Mouse (Mus musculus) telencephalon, adult 2 months (tissue): ENCODE data around the gene Olfr543.
"Not testable (repeated sequence)": the region's sequence is repeated elsewhere in the genome, so short reads cannot be mapped to it uniquely, and the experiment has no call there.

Source experiments
- DNase-seq: peaks from one replicate; pipeline ENCODE4 v3.0.0-alpha.2; 2011; ENCODE audit warnings: low read depth, low spot score

The Olfr543 gene

GRCm38 (mm10) chr7:102481579-102481978 is at the start of gene Olfr543:
Gene Olfr543 (minus strand): TSS chr7:102481679.
- DNase-seq, result no peak

DNA sequence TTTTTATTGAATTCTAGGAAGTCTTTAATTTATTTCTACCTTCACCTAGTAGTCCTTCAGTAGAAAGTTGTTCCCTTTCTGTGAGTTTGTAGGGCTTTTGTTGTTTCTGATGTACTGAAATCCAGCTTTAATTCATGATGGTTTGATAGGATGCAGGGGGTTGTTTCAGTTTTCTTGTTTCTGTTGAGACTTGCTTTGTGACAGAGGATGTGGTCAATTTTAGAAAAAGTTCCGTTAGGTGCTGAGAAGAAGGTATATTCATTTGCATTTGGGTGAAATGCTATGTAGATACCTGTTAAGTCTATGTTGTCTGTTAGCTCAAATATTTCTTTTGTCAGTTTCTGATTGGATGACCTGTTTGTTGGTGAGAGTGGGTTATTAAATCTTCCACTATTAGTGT is 47.6 kb upstream of the Olfr543 start:
- no peak for DNase-seq

DNA sequence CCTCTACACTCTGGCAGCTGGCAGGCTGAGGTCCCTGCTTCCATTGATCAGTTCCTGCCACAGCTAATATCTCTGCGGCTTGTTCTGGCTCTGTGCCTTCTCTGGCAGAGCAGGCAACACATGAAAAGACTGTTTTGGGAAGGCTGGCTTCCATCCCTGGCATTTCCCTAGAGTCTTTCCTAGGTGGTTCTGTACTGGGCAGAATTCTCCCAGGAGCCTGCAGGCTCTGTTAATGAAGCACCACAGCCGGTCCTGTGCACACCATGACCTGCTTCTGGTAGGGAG is 35.5 kb upstream of the Olfr543 start:
- no peak for DNase-seq

DNA sequence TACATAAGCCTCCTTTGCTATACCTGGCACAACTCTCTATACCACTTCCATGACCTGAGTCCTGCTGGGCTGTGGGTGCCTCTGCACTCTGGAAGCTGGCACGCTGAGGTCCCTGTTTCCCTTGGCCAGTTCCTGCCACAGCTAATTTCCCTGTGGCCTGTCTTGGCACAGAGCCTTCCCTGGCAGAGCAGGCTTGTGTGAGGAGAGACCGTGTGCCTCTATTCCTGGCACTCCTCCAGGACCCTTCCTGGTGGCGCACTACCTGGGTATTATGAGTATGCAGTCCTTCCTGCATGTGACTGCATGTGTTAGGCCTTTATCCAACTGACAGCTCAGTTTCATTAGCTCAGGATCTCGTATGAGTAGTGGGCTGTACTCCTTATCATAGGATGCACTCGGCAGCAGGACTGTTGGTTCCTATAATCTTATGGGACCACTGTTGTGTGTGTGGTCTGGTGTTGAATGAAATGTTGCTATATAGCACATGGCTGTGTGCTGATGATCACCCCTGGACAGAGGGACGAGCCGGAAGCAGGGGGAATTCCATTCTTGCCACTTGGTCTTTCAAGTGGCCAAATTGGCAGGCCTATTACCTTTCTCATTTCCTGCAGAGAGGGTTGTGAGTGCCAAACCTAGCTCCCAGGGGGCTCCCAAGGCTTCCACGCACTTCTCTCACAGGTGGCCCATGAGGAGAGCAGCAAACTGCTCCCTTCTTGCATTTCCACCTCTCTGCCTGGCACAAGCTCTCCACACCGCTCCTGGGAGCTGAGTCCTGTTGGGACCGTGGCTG is 35.0 kb upstream of the Olfr543 start:
- DNase-seq, result no peak

DNA sequence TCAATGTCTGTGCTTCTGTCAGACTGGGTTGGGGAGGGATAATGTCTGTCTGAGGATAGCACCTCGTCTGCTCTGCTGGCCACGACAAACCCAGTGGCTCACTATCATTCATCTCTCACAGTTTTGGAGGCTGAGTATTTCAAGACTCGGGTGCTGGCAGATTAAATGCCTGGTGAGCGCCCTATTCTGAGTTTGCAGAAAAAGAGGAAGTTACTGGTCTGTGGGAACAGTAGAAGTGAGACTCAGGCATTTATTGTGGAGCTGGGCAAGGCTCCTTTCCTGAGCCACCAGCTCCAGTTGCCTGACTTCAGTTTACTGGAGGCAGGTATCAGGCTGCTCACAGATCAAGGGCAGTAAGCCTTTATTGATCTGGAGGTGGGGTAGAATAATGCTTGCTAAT is 32.7 kb upstream of the Olfr543 start:
- DNase-seq, result no peak

- peak; percentile 24 for DNase-seq
Measured at GRCm38 (mm10) chr7:102512814-102513435, 31.4 kb upstream of the Olfr543 start.

DNA sequence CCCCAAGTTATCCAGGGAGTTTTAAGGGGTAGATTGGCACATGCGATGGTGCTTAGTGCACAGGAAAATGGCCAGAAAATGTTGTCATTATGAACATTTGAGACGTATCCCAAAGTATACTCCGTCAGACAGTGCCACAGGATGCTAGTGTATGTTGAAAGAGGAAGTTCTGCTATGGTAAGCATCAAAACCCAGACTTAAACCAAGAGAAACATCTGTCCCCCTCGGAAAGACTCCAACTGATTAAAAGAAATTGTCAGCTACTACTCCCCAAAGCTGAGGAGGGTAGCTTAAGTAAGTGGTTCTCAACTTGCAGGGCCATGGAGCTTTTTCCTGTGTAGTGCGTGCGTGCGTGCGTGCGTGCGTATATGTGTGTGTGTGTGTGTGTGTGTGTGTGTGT is 30.4 kb upstream of the Olfr543 start:
- no peak for DNase-seq

GRCm38 (mm10) chr7:102509726-102510125 is 28.2 kb upstream of the Olfr543 start:
- DNase-seq, result no peak

DNA sequence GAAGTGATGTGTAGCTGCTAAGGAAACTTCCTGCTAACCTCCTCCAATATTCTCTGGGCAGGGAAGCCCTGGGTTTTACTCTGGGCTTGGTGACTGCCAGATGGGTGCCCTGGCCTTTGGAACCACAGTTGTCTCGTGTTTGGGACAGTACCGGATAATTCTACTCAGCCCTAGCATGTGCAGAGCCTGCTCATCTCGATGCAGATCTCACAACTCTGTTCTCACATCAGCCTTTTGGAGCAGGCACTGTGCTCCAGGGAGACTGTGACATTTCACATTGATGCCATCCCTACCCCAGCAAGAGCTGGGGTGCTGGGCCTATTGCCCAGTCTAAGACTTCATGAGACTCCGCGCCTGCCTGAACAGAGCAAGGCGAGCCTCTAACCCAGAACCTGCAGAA is 27.2 kb upstream of the Olfr543 start:
- DNase-seq, result no peak

- DNase-seq, result no peak
Measured at GRCm38 (mm10) chr7:102508066-102508465, 26.6 kb upstream of the Olfr543 start.

DNA sequence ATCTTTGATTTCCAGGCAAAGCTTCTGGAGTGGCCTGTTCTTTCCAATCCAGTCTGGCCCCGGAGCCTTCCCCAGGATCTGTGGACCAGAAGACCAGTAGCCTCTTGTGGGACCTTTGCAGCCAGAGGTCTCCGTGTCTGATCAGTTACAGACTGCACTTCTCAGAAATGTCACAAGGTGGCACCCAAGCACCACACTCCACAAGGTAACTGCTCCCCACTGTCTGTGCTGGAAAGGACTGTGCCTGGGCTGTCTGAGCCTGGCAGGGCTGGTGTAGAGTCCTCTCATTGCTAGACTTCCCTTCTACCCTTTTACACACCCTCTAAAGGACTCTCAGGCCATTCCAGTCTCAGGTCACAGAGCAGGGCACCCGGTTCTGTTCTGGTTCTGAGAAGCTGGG is 25.4 kb upstream of the Olfr543 start:
- peak; percentile 9 for DNase-seq

DNA sequence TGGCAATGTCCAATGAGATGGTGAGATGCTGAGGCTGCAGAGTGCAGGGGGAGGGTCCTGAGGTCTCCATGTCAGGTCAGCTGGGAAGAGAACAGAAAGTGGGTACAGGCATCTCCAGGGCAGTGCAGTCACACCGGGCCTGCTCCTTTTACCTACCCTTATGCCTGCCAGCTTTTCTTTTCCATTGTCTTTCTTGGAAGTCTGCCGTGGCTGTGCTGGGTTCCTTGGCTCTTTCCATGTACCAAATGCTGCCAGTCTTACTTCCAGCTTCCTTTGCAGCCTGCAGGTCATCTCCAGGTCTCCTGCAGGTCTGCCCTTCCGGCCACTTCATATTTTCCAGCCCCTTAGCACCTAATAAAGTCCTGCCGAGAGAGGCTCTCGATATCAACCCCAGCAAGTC is 20.5 kb upstream of the Olfr543 start:
- no peak for DNase-seq

DNA sequence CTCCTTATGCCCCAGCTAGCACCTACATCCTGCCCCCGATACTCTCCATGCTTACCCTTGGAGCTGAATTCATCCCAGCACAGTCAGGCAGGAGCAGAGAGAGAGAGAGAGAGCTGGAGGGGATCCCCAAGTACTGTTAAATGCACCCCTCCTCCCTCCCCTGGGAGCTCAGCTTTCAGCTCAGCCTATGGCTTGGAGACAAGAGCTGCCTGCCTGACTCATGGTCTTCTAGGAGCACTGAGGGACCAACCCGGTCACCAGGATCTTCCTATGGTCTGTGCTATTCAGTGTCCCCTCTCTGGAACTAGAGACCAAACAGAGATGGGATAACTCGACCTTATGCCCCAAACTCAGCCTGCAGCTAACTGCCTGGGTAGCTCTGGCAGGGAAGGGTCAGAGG is 18.0 kb upstream of the Olfr543 start, which contains the start of gene Olfr545:
TSS of gene Olfr545 (minus strand) at position 101 of the 400 bp plus-strand sequence.
- DNase-seq, result no peak

GRCm38 (mm10) chr7:102494416-102494815 is 12.9 kb upstream of the Olfr543 start:
- DNase-seq, result not testable (repeated sequence)

GRCm38 (mm10) chr7:102488161-102488560 is 6.7 kb upstream of the Olfr543 start, which contains the start of gene Olfr544:
Gene Olfr544 (minus strand): TSS chr7:102488313.
- DNase-seq, result no peak

- no peak for DNase-seq
Measured at GRCm38 (mm10) chr7:102486105-102486504, 4.6 kb upstream of the Olfr543 start.

DNA sequence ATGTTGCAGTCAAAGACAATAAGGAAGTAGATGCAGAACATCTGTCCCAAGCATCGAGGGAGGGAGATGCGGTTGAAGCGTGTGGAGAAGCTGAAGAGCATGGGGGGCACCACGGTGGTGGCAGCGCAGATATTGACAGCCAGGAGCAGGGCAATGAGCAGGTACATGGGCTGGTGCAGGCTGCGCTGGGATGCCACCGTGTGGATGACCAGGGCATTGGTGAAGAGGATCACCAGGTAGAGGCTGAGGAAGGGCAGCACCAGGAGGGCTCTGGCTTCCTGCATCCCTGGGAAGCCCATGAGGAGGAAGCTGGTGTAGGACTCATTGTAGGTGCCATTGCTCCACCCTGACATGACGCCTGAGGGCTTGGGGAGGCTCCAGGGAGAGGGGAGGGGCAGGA is 3.3 kb upstream of the Olfr543 start:
- not testable (repeated sequence) for DNase-seq

- no peak for DNase-seq
Measured at GRCm38 (mm10) chr7:102483665-102484064, 2.2 kb upstream of the Olfr543 start.

- no peak for DNase-seq
Measured at GRCm38 (mm10) chr7:102480821-102481220, 658 bp downstream of the Olfr543 start.

DNA sequence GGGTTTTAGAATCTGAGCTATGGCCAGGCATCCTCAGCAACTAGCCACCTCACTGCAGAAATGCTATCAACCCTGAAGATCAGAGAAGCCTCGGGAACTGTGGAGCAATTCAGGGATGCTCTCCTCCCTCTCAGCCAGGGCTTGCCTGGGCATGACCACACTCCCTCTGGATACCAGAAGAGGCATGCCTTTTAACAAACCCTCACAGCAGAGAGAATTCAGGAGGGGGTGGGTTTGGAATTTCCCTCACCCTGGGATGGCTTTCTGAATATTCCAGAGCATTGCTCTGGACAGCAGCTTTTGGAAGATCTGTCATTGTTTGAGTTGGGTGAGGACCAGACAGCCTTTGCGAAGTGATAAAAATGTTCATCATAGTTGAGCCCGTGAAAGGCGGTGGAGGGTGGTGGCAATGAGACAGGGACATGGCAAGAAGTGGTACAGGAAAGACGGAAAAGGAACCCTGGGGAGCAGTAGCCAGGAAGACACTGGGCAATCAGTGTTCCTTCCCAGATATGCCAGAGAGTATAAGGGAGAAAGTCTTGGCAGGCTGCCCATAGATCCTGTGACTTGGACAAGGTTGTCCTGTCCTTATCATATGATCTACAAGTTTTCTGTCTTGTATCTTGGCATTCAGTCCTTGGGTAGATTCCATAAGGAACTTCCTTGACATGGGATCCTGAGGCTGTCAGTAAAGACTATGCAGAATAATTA is 2.0 kb downstream of the Olfr543 start:
- no peak for DNase-seq

GRCm38 (mm10) chr7:102478926-102479325 is 2.6 kb downstream of the Olfr543 start:
- DNase-seq, result no peak

GRCm38 (mm10) chr7:102478425-102478824 is 3.1 kb downstream of the Olfr543 start:
- DNase-seq, result no peak

DNA sequence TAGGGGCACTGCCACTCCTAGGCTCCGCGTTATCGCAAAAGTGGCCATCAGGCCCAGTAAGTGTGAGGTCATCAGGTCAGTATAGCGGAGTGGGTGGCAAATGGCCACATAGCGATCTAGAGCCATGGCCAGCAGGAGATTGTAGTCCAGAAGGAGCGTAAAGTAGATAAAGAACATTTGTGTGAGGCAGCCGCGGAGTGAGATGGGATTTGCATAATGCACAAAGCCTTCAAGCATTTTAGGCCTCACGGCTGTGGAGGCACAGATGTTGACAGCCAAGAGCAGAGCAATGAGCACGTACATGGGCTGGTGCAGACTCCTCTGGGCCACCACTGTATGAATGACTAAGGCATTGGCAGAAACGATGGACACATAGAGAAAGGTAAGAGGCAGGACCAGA is 4.1 kb downstream of the Olfr543 start:
- DNase-seq, result no peak
